Mouse (Mus musculus): ENCODE data around the gene Dhps. TPM values are rescaled to one million over a fixed set of nuclear protein-coding genes. Genes with fewer than 3 reads are reported as not detected.

Gene Dhps
- total and polyA plus RNA-seq, 3 experiments, result 44.7 to 88.5 (median 60.1) TPM

GRCm38 (mm10) chr8:85073041-85073612, 1.6 kb downstream of the Dhps start:
- Histone ChIP-seq H3K4me3 (replicated peaks in 1 of 3; ENCODE audit: low read depth in 2 of 3, low read length in 2 of 3, poor library complexity in 1 of 3) (peak overlapping the region in 2 of 3 experiments; percentile 41 to 92), H3K4me1 (ENCODE audit: control insufficient read depth in 1 of 2, insufficient read depth in 2 of 2) (peaks cover 6 to 27% of the 10 kb centered on the region in 2 experiments), H3K9ac (ENCODE audit: insufficient read depth, low read depth) (peak overlapping the region; percentile 99; the same call in 1 of the 2 replicates), H3K27ac (ENCODE audit: insufficient read depth, low read depth) (no peak overlapping the region), H3K4me2 (ENCODE audit: insufficient read depth, low read depth, poor library complexity, severe bottlenecking) (peak overlapping the region; percentile 76; the same call in 1 of the 2 replicates), H3K36me3 (replicated peaks in 1 of 2; ENCODE audit: control insufficient read depth in 1 of 2, insufficient read depth in 1 of 2, low read length in 1 of 2) (peaks cover 44 to 59% of the 10 kb centered on the region in 2 experiments), H3K79me2 (replicated peaks; ENCODE audit: control insufficient read depth, extremely low read depth, insufficient read depth, poor library complexity, severe bottlenecking) (peaks cover 17% of the 10 kb centered on the region), H3K27me3 (replicated peaks) (no peaks in the 10 kb centered on the region), H3K9me3 (replicated peaks; ENCODE audit: low read length) (no peaks in the 10 kb centered on the region)
- in situ Hi-C loops (cut with MboI; ENCODE audit: low pct_ligation_motif_present, low pct_unique_long_range_greater_than_20kb, low sequenced_read_pairs) (loop anchor here (5.0 kb wide), 1 partner anchor 99 kb away; no protein-coding TSS in a partner anchor), dilution Hi-C loops (cut with MboI; ENCODE audit: extremely low pct_ligation_motif_present, extremely low pct_unique_long_range_greater_than_20kb, low sequenced_read_pairs) (no loop called here)
- no peak for TF ChIP-seq RAD21 (IDR thresholded peaks at IDR 0.05; ENCODE audit: low read depth, low read length)
- no peak for TF ChIP-seq JUN (IDR thresholded peaks at IDR 0.05; ENCODE audit: insufficient read depth, low read depth, low read length)
- TF ChIP-seq USF1 (IDR thresholded peaks at IDR 0.05; ENCODE audit: low read depth, low read length), result no peak
- TF ChIP-seq GABPA (IDR thresholded peaks at IDR 0.05; ENCODE audit: insufficient replicate concordance, low read depth, low read length), result no peak
- TF ChIP-seq MAFK (IDR thresholded peaks at IDR 0.05; ENCODE audit: insufficient replicate concordance, low read length), result no peak
- TF ChIP-seq POLR2AphosphoS2 (IDR thresholded peaks at IDR 0.05; ENCODE audit: low read depth, low read length), result no peak
- DNase-seq (ENCODE audit: extremely low read depth), result no peak

- Histone ChIP-seq H3K9me3 (replicated peaks; ENCODE audit: low read length) (no peaks in the 10 kb centered on the region), H3K27ac (ENCODE audit: insufficient read depth, low read depth) (no peak overlapping the region), H3K27me3 (replicated peaks) (no peaks in the 10 kb centered on the region), H3K4me2 (ENCODE audit: insufficient read depth, low read depth, poor library complexity, severe bottlenecking) (no peak overlapping the region), H3K79me2 (replicated peaks; ENCODE audit: control insufficient read depth, extremely low read depth, insufficient read depth, poor library complexity, severe bottlenecking) (peaks cover 17% of the 10 kb centered on the region), H3K36me3 (replicated peaks in 1 of 2; ENCODE audit: control insufficient read depth in 1 of 2, insufficient read depth in 1 of 2, low read length in 1 of 2) (peaks cover 47 to 60% of the 10 kb centered on the region in 2 experiments), H3K9ac (ENCODE audit: insufficient read depth, low read depth) (no peak overlapping the region), H3K4me3 (replicated peaks in 1 of 3; ENCODE audit: low read depth in 2 of 3, low read length in 2 of 3, poor library complexity in 1 of 3) (no peak overlapping the region), H3K4me1 (ENCODE audit: control insufficient read depth in 1 of 2, insufficient read depth in 2 of 2) (peaks cover 6 to 27% of the 10 kb centered on the region in 2 experiments)
- no peak for TF ChIP-seq KAT2A (IDR thresholded peaks at IDR 0.05; ENCODE audit: insufficient replicate concordance, low read length)
- no peak for TF ChIP-seq CHD1 (IDR thresholded peaks at IDR 0.05; ENCODE audit: low read depth, low read length)
- no peak for TF ChIP-seq NRF1 (IDR thresholded peaks at IDR 0.05; ENCODE audit: low read depth, low read length)
- TF ChIP-seq BHLHE40 (IDR thresholded peaks at IDR 0.05; ENCODE audit: low read depth, low read length), result no peak
- TF ChIP-seq MAFK (IDR thresholded peaks at IDR 0.05; ENCODE audit: insufficient replicate concordance, low read length), result no peak
- TF ChIP-seq MXI1 (IDR thresholded peaks at IDR 0.05; ENCODE audit: low read depth, low read length), result no peak
- TF ChIP-seq POLR2AphosphoS2 (IDR thresholded peaks at IDR 0.05; ENCODE audit: low read depth, low read length), result no peak
- no peak for TF ChIP-seq HCFC1 (IDR thresholded peaks at IDR 0.05; ENCODE audit: low read depth, low read length)
- no peak for TF ChIP-seq USF1 (IDR thresholded peaks at IDR 0.05; ENCODE audit: low read depth, low read length)
- no peak for TF ChIP-seq CTCF (conservative IDR thresholded peaks at IDR 0.05 in 1 of 2, IDR thresholded peaks at IDR 0.05 in 1 of 2; ENCODE audit: low read depth in 2 of 2, low read length in 2 of 2)
- no peak for TF ChIP-seq SIN3A (IDR thresholded peaks at IDR 0.05; ENCODE audit: low read length)
- no peak for TF ChIP-seq E2F4 (IDR thresholded peaks at IDR 0.05; ENCODE audit: insufficient replicate concordance, low read depth, low read length)
- no peak for TF ChIP-seq MAX (IDR thresholded peaks at IDR 0.05; ENCODE audit: low read length)
- TF ChIP-seq SMC3 (IDR thresholded peaks at IDR 0.05; ENCODE audit: low read depth, low read length), result no peak
- TF ChIP-seq MAZ (IDR thresholded peaks at IDR 0.05; ENCODE audit: low read depth, low read length), result no peak
- dilution Hi-C loops (cut with MboI; ENCODE audit: extremely low pct_ligation_motif_present, extremely low pct_unique_long_range_greater_than_20kb, low sequenced_read_pairs), result no loop called here
- in situ Hi-C loops (cut with MboI; ENCODE audit: low pct_ligation_motif_present, low pct_unique_long_range_greater_than_20kb, low sequenced_read_pairs), result loop anchor here (5.0 kb wide), 1 partner anchor 98 kb away; no protein-coding TSS in a partner anchor
- no peak for DNase-seq (ENCODE audit: extremely low read depth)
Measured at GRCm38 (mm10) chr8:85074167-85074566, 2.6 kb downstream of the Dhps start.
